Mouse (Mus musculus) midbrain, postnatal 0 days (tissue): ENCODE data around the gene Cd200. TPM values are rescaled to one million over a fixed set of nuclear protein-coding genes. Genes with fewer than 3 reads are reported as not detected.

Source experiments
- ATAC-seq: fragments of 200-750 bp; cut with Nextera tagmentation; 2 replicates; pipeline ENCODE4 v1.8.0; 2017; ENCODE audit warnings: moderate number of reproducible peaks, mild to moderate bottlenecking, moderate TSS enrichment, moderate library complexity; ENCODE audit not compliant: low FRiP score
- DNase-seq: peaks from one replicate; pipeline ENCODE4 v3.0.0-alpha.2; 2015; ENCODE audit warnings: low spot score
- H3K27ac ChIP-seq: fragments of 300-500 bp; sonication (generic); 2 replicates; pipeline ENCODE4 v1.5.1; 2014; ENCODE audit warnings: low read depth, mild to moderate bottlenecking, low read length, mixed read lengths
- H3K27me3 ChIP-seq: fragments of 300-500 bp; sonication (generic); 2 replicates; pipeline ENCODE4 v1.6.1; 2014; ENCODE audit warnings: low read length, control low read depth, mixed read lengths; ENCODE audit not compliant: insufficient read depth
- H3K36me3 ChIP-seq: fragments of 300-500 bp; sonication (generic); 2 replicates; pipeline ENCODE4 v1.6.1; 2014; ENCODE audit warnings: low read length, control low read depth, mixed read lengths; ENCODE audit not compliant: insufficient read depth
- H3K4me1 ChIP-seq: fragments of 300-500 bp; sonication (generic); 2 replicates; pipeline ENCODE4 v1.6.1; 2014; ENCODE audit warnings: mild to moderate bottlenecking, control low read depth, antibody characterized with exemption, low read length, mixed read lengths; ENCODE audit not compliant: insufficient read depth
- H3K4me2 ChIP-seq: fragments of 300-500 bp; sonication (generic); 2 replicates; pipeline ENCODE4 v1.6.1; 2014; ENCODE audit warnings: low read depth, mild to moderate bottlenecking, low read length, mixed read lengths; ENCODE audit not compliant: poor library complexity, severe bottlenecking
- H3K4me3 ChIP-seq: fragments of 300-500 bp; sonication (generic); 2 replicates; pipeline ENCODE4 v1.5.1; 2014; ENCODE audit warnings: low read depth, mild to moderate bottlenecking, low read length, moderate library complexity
- H3K9ac ChIP-seq: fragments of 300-500 bp; sonication (generic); replicated peaks from 2 replicates; pipeline ENCODE4 v1.6.1; 2014; ENCODE audit warnings: mild to moderate bottlenecking, low read length, moderate library complexity, mixed read lengths; ENCODE audit not compliant: poor library complexity, severe bottlenecking
- H3K9me3 ChIP-seq: fragments of 300-500 bp; sonication (generic); 2 replicates; pipeline ENCODE4 v1.6.1; 2016; ENCODE audit warnings: low read length, control low read depth
- CTCF ChIP-seq: IDR thresholded peaks from 2 replicates; pipeline ENCODE4 v1.5.1; 2016; ENCODE audit warnings: antibody characterized with exemption, mild to moderate bottlenecking
- WGBS: fragments of 180-500 bp; shearing (Covaris S2); extraction: QIAGEN DNeasy Blood & Tissue Kit; methylation state at CpG from one replicate; pipeline ENCODE4 v1.1.7; 2014; 5-methylcytosine and 5-hydroxymethylcytosine counted together
- polyA plus RNA-seq: library from polyadenylated mRNA; unstranded; fragments of >200 nt; fragmentation: Nextera tagmentation; extraction: Ambion mirVana; gene quantifications from 2 replicates; pipeline ENCODE4 v1.2.1, GENCODE M21; 2015
- total RNA-seq: library from RNA; depleted of rRNA; stranded (reverse); fragments of >200 nt; gene quantifications from 2 replicates; pipeline ENCODE4 v1.2.3, GENCODE M21; 2014

Cd200 gene
- total and polyA plus RNA-seq, 2 experiments from 2014 or later: 272 to 514 TPM

- TF ChIP-seq CTCF: no peak
- Histone ChIP-seq H3K27ac (peak overlapping the region; percentile 100), H3K4me3 (peak overlapping the region; percentile 68), H3K9ac (peak overlapping the region; percentile 96), H3K4me1 (peaks cover 2% of the 10 kb centered on the region; the same call in 1 of the 2 replicates), H3K4me2 (peak overlapping the region; percentile 44), H3K9me3 (no peaks in the 10 kb centered on the region), H3K36me3 (0 out of 2 replicates have a peak, but pooled peaks cover 3% of the 10 kb centered on the region), H3K27me3 (no peaks in the 10 kb centered on the region)
- no peak for ATAC-seq
- 14% methylated on average over 9 of the region's 9 CpGs for WGBS
- peak; percentile 38 for DNase-seq
Measured at GRCm38 (mm10) chr16:45407645-45408400, 1.0 kb downstream of the Cd200 start.

DNA sequence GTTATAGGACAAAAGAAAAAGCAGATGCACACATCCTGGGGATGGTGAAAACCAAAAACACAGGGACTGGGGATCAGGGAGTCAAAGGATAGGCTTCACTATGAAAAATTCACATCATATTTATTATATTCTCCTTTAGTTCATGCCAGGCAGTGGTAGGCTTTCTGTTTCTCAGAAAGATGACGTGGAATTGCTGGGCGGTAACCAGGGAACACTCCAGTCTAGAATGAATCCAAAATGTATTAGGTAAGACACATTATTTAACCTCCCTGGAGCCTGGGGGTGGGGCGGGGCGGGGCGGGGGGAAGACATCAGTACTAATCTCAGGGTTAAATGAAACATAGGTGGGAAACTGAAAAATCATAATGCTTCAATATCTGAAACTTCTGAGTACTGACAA, 1.8 kb downstream of the Cd200 start:
- ATAC-seq: no peak
- TF ChIP-seq CTCF: no peak
- peak; percentile 15 for DNase-seq
- 61% methylated on average over 5 of the region's 5 CpGs for WGBS
- Histone ChIP-seq H3K4me1 (peaks cover 2% of the 10 kb centered on the region; the same call in 1 of the 2 replicates), H3K9me3 (no peaks in the 10 kb centered on the region), H3K4me2 (peak overlapping the region; percentile 44), H3K36me3 (0 out of 2 replicates have a peak, but pooled peaks cover 3% of the 10 kb centered on the region), H3K9ac (peak overlapping the region; percentile 96), H3K27ac (peak overlapping the region; percentile 100), H3K4me3 (peak overlapping the region; percentile 68), H3K27me3 (no peaks in the 10 kb centered on the region)

DNA sequence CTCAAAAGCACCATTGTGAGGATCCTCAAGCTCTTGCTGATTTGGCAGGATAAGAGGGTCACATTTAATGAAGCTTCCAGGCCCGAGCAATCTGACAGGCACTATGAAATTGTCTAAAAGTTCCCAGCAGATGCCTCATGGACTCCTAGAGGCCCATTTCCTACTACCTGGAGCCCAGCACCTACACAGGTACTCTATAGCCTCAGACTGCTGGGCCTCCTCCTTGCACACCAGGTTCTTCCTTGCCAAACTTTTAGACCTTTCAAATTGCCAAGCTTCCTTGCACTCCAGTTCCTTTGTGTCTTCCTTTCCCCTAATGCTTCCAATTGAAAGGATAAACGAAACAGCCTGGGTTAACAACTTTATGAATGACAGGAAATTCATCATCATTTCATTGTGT, 5.9 kb downstream of the Cd200 start:
- Histone ChIP-seq H3K4me1 (peaks cover 2% of the 10 kb centered on the region; the same call in 1 of the 2 replicates), H3K4me2 (no peak overlapping the region), H3K9me3 (no peaks in the 10 kb centered on the region), H3K4me3 (no peak overlapping the region), H3K36me3 (0 out of 2 replicates have a peak, but pooled peaks cover 3% of the 10 kb centered on the region), H3K27me3 (no peaks in the 10 kb centered on the region), H3K27ac (no peak overlapping the region), H3K9ac (no peak overlapping the region)
- DNase-seq (no peak), ATAC-seq (no peak)
- no peak for TF ChIP-seq CTCF
- 70% methylated on average over 2 of the region's 2 CpGs for WGBS

- no peak for TF ChIP-seq CTCF
- Histone ChIP-seq H3K27ac (no peak overlapping the region), H3K9me3 (no peaks in the 10 kb centered on the region), H3K27me3 (no peaks in the 10 kb centered on the region), H3K4me3 (no peak overlapping the region), H3K36me3 (0 out of 2 replicates have a peak, but pooled peaks cover 3% of the 10 kb centered on the region), H3K9ac (no peak overlapping the region), H3K4me2 (no peak overlapping the region), H3K4me1 (peaks cover 2% of the 10 kb centered on the region; the same call in 1 of the 2 replicates)
- WGBS: 97% methylated on average over 1 of the region's 1 CpGs
- DNase-seq (no peak), ATAC-seq (no peak)
Measured at GRCm38 (mm10) chr16:45402036-45402435, 6.8 kb downstream of the Cd200 start.

DNA sequence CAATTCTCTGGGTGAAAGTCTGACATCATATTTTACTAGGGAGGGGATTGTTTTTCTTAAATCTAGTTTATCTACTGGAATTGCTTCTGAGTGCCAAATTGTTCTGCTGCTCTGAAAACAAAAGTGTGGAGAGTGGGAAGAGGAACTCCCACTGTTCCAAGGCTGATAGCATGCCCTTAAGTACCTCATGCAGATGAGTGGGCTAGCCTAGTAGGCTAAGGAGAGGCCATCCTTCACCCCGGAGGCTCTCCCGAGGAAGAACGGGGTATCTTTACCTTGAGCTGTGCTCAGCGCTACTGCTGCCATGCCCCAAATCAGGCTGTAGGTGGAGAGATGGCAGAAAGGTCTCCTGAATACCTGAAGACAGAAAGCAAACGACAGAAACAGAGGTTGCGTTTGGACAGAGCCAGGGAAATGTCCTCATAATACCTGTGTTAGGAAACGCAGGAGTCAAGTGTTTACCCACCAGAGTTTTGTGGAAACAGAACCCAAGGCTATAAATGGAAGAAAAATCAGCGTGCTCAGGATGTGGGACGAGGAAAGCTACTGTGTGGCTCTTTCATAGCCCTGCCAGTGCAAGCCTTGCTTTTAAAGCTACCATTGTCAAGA, 8.8 kb downstream of the Cd200 start:
- Histone ChIP-seq H3K4me3 (no peak overlapping the region), H3K27me3 (no peaks in the 10 kb centered on the region), H3K9me3 (no peaks in the 10 kb centered on the region), H3K4me2 (no peak overlapping the region), H3K36me3 (peaks cover 15% of the 10 kb centered on the region; the same call in 1 of the 2 replicates), H3K9ac (no peak overlapping the region), H3K27ac (no peak overlapping the region), H3K4me1 (no peaks in the 10 kb centered on the region; the same call in 1 of the 2 replicates)
- DNase-seq (no peak), ATAC-seq (no peak)
- WGBS: 71% methylated on average over 9 of the region's 9 CpGs
- TF ChIP-seq CTCF: no peak

GRCm38 (mm10) chr16:45399411-45399810, 9.4 kb downstream of the Cd200 start:
- no peak overlapping the region for H3K4me2 ChIP-seq
- TF ChIP-seq CTCF: no peak
- no peaks in the 10 kb centered on the region for H3K9me3 ChIP-seq
- 84% methylated on average over 3 of the region's 3 CpGs for WGBS
- H3K4me1 ChIP-seq: no peaks in the 10 kb centered on the region; the same call in 1 of the 2 replicates
- H3K4me3 ChIP-seq: no peak overlapping the region
- no peak for ATAC-seq
- no peak for DNase-seq
- no peaks in the 10 kb centered on the region for H3K27me3 ChIP-seq
- H3K9ac ChIP-seq: no peak overlapping the region
- peaks cover 21% of the 10 kb centered on the region for H3K36me3 ChIP-seq
- H3K27ac ChIP-seq: no peak overlapping the region
